Mouse (Mus musculus): ENCODE data around the gene Mc1r. TPM values are rescaled to one million over a fixed set of nuclear protein-coding genes. Genes with fewer than 3 reads are reported as not detected.

Mc1r gene
- total and polyA plus RNA-seq, 3 experiments = 0.04 TPM; not detected in 2

- in situ Hi-C loops (cut with MboI; ENCODE audit: low pct_ligation_motif_present, low pct_unique_long_range_greater_than_20kb, low sequenced_read_pairs) (no loop called here), dilution Hi-C loops (cut with MboI; ENCODE audit: extremely low pct_ligation_motif_present, extremely low pct_unique_long_range_greater_than_20kb, low sequenced_read_pairs) (no loop called here)
- Histone ChIP-seq H3K4me2 (ENCODE audit: insufficient read depth, low read depth, poor library complexity, severe bottlenecking) (peak overlapping the region; percentile 58), H3K9ac (ENCODE audit: insufficient read depth, low read depth) (no peak overlapping the region; the same call in 1 of the 2 replicates), H3K4me1 (ENCODE audit: control insufficient read depth in 1 of 2, insufficient read depth in 2 of 2) (peaks cover 0 to 15% of the 10 kb centered on the region in 2 experiments; a peak in 2 of 4 replicates), H3K4me3 (replicated peaks in 1 of 3; ENCODE audit: low read depth in 2 of 3, low read length in 2 of 3, poor library complexity in 1 of 3) (no peak overlapping the region), H3K79me2 (replicated peaks; ENCODE audit: control insufficient read depth, extremely low read depth, insufficient read depth, poor library complexity, severe bottlenecking) (peaks cover 7% of the 10 kb centered on the region), H3K27ac (ENCODE audit: insufficient read depth, low read depth) (no peak overlapping the region), H3K9me3 (replicated peaks; ENCODE audit: low read length) (peaks cover 17% of the 10 kb centered on the region), H3K27me3 (replicated peaks) (no peaks in the 10 kb centered on the region), H3K36me3 (replicated peaks in 1 of 2; ENCODE audit: control insufficient read depth in 1 of 2, insufficient read depth in 1 of 2, low read length in 1 of 2) (peaks cover 11 to 12% of the 10 kb centered on the region in 2 experiments)
- TF ChIP-seq MYC (IDR thresholded peaks at IDR 0.05; ENCODE audit: low read depth, low read length) (no peak), TBP (conservative IDR thresholded peaks at IDR 0.05; ENCODE audit: low read depth, low read length) (no peak), CTCF (conservative IDR thresholded peaks at IDR 0.05 in 1 of 2, IDR thresholded peaks at IDR 0.05 in 1 of 2; ENCODE audit: low read depth in 2 of 2, low read length in 2 of 2) (peak; percentile 25 to 73; a peak in 3 of 4 replicates), MXI1 (IDR thresholded peaks at IDR 0.05; ENCODE audit: low read depth, low read length) (no peak), EP300 (IDR thresholded peaks at IDR 0.05; ENCODE audit: low read length) (no peak), ETS1 (conservative IDR thresholded peaks at IDR 0.05; ENCODE audit: low read depth, low read length) (no peak), CHD2 (IDR thresholded peaks at IDR 0.05; ENCODE audit: low read length) (no peak), PAX5 (IDR thresholded peaks at IDR 0.05; ENCODE audit: low read length) (no peak), MAX (IDR thresholded peaks at IDR 0.05; ENCODE audit: low read length) (no peak), E2F4 (IDR thresholded peaks at IDR 0.05; ENCODE audit: insufficient replicate concordance, low read depth, low read length) (no peak), MAZ (IDR thresholded peaks at IDR 0.05; ENCODE audit: low read depth, low read length) (no peak), NRF1 (IDR thresholded peaks at IDR 0.05; ENCODE audit: low read depth, low read length) (no peak), SMC3 (IDR thresholded peaks at IDR 0.05; ENCODE audit: low read depth, low read length) (peak; percentile 48), BHLHE40 (IDR thresholded peaks at IDR 0.05; ENCODE audit: low read depth, low read length) (no peak), RCOR1 (conservative IDR thresholded peaks at IDR 0.05; ENCODE audit: low read depth, low read length) (no peak), RAD21 (IDR thresholded peaks at IDR 0.05; ENCODE audit: low read depth, low read length) (peak; percentile 50), MAFK (IDR thresholded peaks at IDR 0.05; ENCODE audit: insufficient replicate concordance, low read length) (no peak), USF2 (conservative IDR thresholded peaks at IDR 0.05; ENCODE audit: low read depth, low read length) (no peak), TCF12 (IDR thresholded peaks at IDR 0.05; ENCODE audit: low read depth, low read length) (no peak), ZNF384 (IDR thresholded peaks at IDR 0.05; ENCODE audit: low read depth, low read length) (peak; percentile 33), NELFE (IDR thresholded peaks at IDR 0.05; ENCODE audit: low read depth, low read length) (no peak), MEF2A (IDR thresholded peaks at IDR 0.05; ENCODE audit: borderline replicate concordance, low read depth, low read length) (no peak), JUN (IDR thresholded peaks at IDR 0.05; ENCODE audit: insufficient read depth, low read depth, low read length) (no peak), ZMIZ1 (IDR thresholded peaks at IDR 0.05; ENCODE audit: low read depth, low read length) (no peak), HCFC1 (IDR thresholded peaks at IDR 0.05; ENCODE audit: low read depth, low read length) (no peak), KAT2A (IDR thresholded peaks at IDR 0.05; ENCODE audit: insufficient replicate concordance, low read length) (no peak), IRF4 (IDR thresholded peaks at IDR 0.05; ENCODE audit: low read depth, low read length) (no peak)
- DNase-seq (ENCODE audit: extremely low read depth) = peak; percentile 61
Measured at GRCm38 (mm10) chr8:123422056-123422780, 15.3 kb downstream of the Mc1r start.
